Mouse (Mus musculus): ENCODE results near the gene Vcp.

Gene Vcp

GRCm38 (mm10) chr4:42965039-42965719, 35.1 kb downstream of the Vcp start:
- DNase-seq = peak; percentile 65

GRCm38 (mm10) chr4:42963480-42963879, 36.8 kb downstream of the Vcp start:
- no peak for DNase-seq

GRCm38 (mm10) chr4:42961592-42961991, 38.7 kb downstream of the Vcp start:
- peak; percentile 70 for DNase-seq

- no peak for DNase-seq
Observed at GRCm38 (mm10) chr4:42959382-42959781, 40.9 kb downstream of the Vcp start.

- DNase-seq = no peak
Observed at GRCm38 (mm10) chr4:42958942-42959341, 41.4 kb downstream of the Vcp start.

- no peak for DNase-seq
Observed at GRCm38 (mm10) chr4:42957979-42958378, 42.3 kb downstream of the Vcp start.

- no peak for DNase-seq
Observed at GRCm38 (mm10) chr4:42957306-42957705, 43.0 kb downstream of the Vcp start.

GRCm38 (mm10) chr4:42956581-42956980, 43.7 kb downstream of the Vcp start:
- no peak for DNase-seq

- no peak for DNase-seq
Observed at GRCm38 (mm10) chr4:42955200-42955599, 45.1 kb downstream of the Vcp start.

- peak; percentile 87 for DNase-seq
Observed at GRCm38 (mm10) chr4:42954297-42954696, 46.0 kb downstream of the Vcp start.

- peak; percentile 67 for DNase-seq
Observed at GRCm38 (mm10) chr4:42953435-42954094, 46.7 kb downstream of the Vcp start.

- DNase-seq = peak; percentile 49
Observed at GRCm38 (mm10) chr4:42952563-42952962, 47.7 kb downstream of the Vcp start.

- DNase-seq = peak; percentile 53
Observed at GRCm38 (mm10) chr4:42951206-42952195, 48.8 kb downstream of the Vcp start.

GRCm38 (mm10) chr4:42950065-42950558, 50.2 kb downstream of the Vcp start:
- DNase-seq = peak; percentile 85

GRCm38 (mm10) chr4:42949676-42950051, 50.6 kb downstream of the Vcp start, which contains the start of gene Dnajb5:
Gene Dnajb5, plus strand, starts transcription at chr4:42949814.
- peak; percentile 100 for DNase-seq

GRCm38 (mm10) chr4:42949051-42949675, 51.1 kb downstream of the Vcp start:
- no peak for DNase-seq

- peak; percentile 37 for DNase-seq
Observed at GRCm38 (mm10) chr4:42948527-42948926, 51.8 kb downstream of the Vcp start.

GRCm38 (mm10) chr4:42946733-42947290, 53.5 kb downstream of the Vcp start:
- DNase-seq = peak; percentile 46

GRCm38 (mm10) chr4:42945952-42946351, 54.4 kb downstream of the Vcp start:
- peak; percentile 77 for DNase-seq

GRCm38 (mm10) chr4:42945445-42945844, 54.9 kb downstream of the Vcp start:
- DNase-seq = no peak

GRCm38 (mm10) chr4:42945043-42945442, 55.3 kb downstream of the Vcp start:
- no peak for DNase-seq

- no peak for DNase-seq
Observed at GRCm38 (mm10) chr4:42944185-42944584, 56.1 kb downstream of the Vcp start.
